Mouse (Mus musculus) testis, postnatal 14 days (tissue): Measurements from ENCODE around the gene Cx3cr1.
A peak's percentile ranks its signal among the peaks of the same experiment; 100 is the strongest.
"Not testable (repeated sequence)": the region's sequence is repeated elsewhere in the genome, so short reads cannot be mapped to it uniquely, and the experiment has no call there.

Experiments
- DNase-seq: peaks from one replicate; pipeline ENCODE4 v3.0.0; 2021; ENCODE audit warnings: low spot score

Cx3cr1 gene

DNA sequence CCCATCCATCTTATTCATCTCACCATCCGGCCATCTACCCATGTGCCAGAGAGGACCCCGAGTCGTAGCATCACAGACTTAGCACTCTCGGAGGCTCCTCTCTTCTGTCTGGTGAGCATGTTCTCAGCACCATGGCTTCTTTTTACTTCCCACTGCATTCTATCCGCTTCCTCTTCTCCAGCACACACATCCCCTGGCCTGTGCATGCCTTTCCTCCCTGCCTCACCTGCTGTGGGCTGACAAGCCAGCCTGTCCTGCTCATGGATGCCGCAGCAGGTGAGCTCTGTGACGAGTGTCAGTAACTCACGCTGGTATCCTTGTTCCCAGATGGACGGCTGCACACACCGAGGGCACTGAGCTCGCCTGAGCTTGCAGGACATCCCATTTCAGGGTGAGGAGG is at the start of gene Cx3cr1:
Cx3cr1 (minus strand) TSS at position 101 of the 400 bp plus-strand sequence.
- DNase-seq = no peak

DNA sequence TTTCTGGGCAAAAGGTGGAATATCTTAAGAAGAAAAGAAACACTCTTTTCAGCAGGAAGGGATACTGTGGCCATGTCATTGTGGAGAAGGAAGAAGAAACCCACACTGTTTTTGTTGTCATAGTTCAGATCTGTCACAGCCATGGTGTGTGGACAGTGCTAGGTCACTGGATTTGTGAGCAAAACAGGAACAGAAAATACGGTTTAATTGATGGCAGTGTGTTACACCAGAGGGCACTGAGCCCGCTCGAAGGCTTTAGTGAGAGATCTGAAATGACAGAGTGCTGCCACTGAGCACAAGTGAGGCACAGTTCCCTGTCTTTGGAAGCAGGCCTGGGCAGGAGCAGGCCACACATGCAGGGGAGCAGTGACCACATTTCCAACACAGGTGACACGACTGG is 48.5 kb upstream of the Cx3cr1 start:
- DNase-seq = no peak

DNA sequence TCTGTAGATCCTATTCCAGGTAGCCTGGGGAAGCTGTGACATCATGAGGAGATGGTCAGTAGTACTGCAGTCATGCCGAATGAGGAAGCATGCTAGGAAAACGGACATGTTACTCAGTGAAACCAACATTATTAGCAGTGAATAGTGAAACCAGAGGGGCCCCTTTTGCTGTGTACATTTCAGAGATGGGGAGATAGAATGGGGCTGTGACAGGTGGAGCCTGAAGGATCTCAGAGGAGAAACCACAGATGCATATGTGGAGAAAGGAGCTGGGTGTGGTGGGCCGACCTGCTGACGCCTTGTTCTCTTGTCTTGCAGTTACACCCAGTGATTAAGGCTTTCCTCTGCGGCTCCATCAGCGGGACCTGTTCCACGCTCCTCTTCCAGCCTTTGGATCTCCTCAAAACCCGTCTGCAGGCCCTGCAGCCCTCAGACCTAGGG is 46.5 kb upstream of the Cx3cr1 start:
- no peak for DNase-seq

GRCm38 (mm10) chr9:120115580-120115979 is 45.9 kb upstream of the Cx3cr1 start:
- DNase-seq = no peak

GRCm38 (mm10) chr9:120114789-120115151 is 45.1 kb upstream of the Cx3cr1 start:
- DNase-seq = no peak

DNA sequence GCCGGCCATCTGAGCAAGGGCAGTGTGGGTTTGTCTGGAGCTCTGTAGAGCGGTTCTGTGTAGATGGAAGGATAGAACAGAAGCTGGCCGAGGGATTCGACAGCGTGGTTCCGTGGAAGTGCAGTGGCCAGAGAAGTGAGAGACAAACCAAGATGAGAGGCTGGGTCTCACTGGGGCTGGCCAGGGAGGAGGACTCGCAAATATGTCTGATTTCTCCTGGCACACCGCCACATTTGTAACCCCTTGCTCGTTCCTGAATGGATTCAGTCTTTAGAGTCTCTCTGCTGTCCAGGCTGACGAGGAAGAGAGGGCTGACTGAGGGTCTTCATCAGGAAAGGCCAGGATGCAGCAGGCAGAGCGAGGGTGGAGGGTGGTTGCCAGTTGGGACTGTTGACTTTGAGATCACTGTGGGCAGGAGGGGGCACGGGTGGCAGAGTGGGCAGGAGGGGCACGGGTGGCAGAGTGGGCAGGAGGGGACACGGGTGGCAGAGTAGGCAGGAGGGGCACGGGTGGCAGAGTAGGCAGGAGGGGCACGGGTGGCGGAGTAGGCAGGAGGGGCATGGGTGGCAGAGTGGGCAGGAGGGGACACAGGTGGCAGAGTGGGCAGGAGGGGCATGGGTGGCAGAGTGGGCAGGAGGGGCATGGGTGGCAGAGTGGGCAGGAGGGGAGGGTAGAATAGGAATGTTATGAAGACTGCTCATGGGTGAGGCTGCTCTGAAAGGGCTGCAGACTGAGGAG is 44.5 kb upstream of the Cx3cr1 start:
- no peak for DNase-seq

DNA sequence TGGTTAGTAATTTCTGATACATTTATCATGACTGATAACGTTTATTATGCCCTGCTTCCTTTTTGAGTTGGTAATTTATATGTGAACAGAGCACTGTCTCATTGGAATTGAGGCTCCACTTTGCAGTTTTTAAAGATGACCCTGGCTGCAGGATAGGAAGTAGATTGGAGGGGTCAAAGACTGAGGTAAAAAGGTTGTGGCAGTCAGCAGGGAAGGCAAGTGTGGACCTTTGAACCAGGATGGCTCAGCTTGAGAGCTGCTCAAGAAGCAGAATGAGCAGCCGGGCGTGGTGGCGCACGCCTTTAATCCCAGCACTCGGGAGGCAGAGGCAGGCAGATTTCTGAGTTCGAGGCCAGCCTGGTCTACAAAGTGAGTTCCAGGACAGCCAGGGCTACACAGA is 43.8 kb upstream of the Cx3cr1 start:
- no peak for DNase-seq

DNA sequence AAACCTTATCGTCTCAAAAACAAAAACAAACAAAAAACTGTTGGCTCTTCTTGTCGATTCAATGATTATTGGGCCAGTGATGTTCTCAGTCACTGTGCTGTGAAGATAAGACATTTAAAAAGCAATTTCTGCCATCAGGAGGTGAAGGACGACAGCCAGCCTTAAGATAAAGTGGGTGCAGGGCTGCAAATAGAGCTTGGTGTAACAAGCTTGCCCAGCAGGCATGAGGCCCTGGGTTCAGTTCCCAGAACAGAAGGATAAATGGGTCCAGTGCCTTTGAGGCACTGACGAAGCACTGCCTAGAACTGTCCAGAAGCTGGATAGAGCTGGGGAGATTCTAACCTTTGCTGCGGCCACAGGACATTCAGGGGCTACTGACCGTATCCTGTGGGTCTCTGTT is 42.8 kb upstream of the Cx3cr1 start:
- DNase-seq = no peak

- no peak for DNase-seq
Measured at GRCm38 (mm10) chr9:120111156-120111945, 41.7 kb upstream of the Cx3cr1 start.

GRCm38 (mm10) chr9:120110211-120111018 is 40.7 kb upstream of the Cx3cr1 start, which contains the start of gene Slc25a38:
Slc25a38 (plus strand) TSS chr9:120110374.
- DNase-seq = peak; percentile 95

DNA sequence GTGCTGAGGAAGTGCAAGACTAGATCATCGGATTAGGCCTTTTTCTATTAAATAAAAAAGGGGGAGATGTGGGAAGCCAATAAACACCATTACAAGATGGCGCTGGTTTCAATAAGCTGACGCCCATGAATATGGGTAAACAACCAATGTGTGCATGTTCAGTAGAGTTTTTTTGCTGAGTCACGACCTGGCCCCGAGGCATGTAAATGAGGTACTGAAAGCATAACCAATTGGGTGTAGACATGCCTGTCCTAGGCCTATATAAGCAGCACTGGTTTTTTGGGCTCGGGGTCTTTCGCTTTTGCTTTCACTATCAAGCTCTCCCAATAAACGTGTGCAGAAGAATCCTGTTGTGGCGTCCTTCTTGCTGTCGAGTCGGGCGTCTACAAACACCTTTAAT is 39.3 kb upstream of the Cx3cr1 start:
- DNase-seq = not testable (repeated sequence)

DNA sequence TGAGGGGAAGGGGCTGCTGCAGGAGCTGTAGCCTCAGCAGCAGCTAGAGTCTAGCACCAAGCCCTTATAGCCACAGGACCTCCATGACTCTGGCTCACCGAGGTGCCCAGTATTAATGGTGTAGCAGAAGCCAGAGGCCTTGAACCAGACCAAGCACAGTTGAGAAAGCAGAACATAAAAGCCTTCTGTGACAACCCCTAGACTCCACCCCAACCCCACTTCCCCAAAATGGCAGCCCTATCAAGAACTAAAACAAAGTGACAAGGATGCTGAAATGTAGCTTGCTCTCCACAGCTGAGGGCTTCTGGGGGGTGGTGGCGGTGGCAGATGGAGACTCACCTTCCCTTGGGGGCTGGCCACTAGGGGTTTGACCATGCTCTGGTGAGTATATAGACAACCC is 31.5 kb upstream of the Cx3cr1 start:
- DNase-seq = no peak

DNA sequence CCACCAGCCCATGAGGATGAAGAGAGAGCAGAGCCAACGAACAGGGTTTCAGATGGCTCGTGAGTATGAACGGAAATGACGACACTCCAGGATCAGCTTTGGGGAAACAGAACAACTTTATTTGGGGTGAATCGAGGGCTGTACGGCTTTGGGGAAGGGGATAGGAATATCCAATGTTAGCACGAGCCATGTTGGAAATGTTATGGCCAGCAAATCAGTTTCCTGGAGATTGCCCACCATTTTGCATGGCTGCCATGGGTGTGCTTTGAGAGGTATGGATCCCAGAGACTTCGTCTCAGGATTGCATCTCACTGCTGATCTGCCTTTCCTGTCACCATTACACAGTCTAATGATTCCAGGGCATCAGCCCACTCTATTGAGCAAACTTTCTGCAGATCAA is 29.6 kb upstream of the Cx3cr1 start:
- DNase-seq = no peak

DNA sequence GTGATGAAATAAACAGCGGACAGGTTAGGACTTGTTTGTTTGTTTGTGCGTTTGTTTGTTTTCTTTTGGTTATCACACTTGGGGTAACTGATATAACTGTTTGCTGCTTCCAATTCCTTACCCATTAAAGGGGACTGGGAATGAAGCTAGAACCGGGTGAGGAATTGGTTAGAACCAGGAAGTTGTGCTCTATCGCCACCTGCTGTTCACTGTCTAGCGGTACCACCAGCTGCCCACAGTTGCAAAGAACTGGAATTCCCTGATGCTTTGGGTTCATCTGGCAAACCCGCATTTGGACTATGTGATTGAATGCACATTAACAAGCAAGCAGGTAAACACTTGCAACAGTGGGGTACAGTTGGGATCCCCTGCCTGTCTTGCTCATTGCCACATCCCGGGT is 29.0 kb upstream of the Cx3cr1 start:
- peak; percentile 54 for DNase-seq

DNA sequence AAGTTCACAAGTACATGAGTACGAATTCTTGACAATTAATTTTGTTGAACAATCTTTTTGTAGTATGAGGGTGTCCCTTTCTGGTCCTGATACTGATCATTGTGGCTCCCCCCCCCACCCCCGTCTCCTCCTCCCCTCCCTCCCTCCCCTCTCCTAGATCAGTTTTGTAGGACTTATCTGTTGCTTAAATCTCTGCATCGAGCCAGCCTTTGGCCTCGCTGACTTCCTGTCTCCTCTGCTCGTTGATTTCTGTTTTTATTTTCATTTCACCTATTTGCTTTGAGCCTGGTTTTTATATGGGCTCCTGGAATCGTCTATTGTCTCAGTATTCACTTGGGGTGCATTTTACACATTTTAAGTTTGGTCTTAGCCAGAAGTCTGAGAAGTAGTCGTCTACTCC is 26.2 kb upstream of the Cx3cr1 start:
- DNase-seq = no peak

DNA sequence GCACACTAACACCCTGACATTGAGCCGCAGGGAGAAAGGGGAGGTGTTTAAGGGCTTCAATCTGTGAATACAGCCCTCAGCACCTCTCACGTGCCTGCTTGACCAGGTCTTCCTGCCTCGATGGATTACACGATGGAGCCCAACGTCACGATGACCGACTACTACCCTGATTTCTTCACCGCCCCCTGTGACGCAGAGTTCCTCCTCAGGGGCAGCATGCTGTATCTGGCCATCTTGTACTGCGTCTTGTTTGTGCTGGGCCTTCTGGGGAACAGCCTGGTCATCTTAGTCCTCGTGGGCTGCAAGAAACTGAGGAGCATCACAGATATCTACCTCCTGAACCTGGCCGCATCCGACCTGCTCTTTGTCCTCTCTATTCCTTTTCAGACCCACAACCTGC is 24.0 kb upstream of the Cx3cr1 start:
- no peak for DNase-seq

- no peak for DNase-seq
Measured at GRCm38 (mm10) chr9:120091696-120092238, 22.1 kb upstream of the Cx3cr1 start, which contains the start of gene Ccr8. Ccr8 (plus strand) TSS chr9:120092114.

- DNase-seq = no peak
Measured at GRCm38 (mm10) chr9:120091086-120091485, 21.4 kb upstream of the Cx3cr1 start.

DNA sequence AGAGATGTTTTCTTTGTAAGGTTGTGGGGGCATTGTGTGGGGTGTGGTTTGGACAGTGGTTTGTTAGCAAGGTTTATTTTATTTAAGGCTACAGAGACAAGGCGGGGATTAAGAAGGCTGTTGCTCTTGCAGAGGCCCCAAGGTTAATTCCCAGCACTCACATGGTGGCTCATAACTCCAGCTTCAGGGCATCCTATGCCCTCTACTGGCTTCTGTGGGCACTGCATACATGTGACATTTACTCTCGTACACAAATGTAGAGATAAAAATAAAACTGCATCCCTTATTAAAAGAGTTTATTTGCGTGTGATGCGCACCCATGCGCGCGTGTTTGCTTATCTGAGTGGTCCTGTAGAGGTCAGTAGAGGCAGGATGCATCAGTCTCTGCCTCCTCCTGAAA is 19.4 kb upstream of the Cx3cr1 start:
- no peak for DNase-seq

- no peak for DNase-seq
Measured at GRCm38 (mm10) chr9:120084406-120084805, 14.7 kb upstream of the Cx3cr1 start.

DNA sequence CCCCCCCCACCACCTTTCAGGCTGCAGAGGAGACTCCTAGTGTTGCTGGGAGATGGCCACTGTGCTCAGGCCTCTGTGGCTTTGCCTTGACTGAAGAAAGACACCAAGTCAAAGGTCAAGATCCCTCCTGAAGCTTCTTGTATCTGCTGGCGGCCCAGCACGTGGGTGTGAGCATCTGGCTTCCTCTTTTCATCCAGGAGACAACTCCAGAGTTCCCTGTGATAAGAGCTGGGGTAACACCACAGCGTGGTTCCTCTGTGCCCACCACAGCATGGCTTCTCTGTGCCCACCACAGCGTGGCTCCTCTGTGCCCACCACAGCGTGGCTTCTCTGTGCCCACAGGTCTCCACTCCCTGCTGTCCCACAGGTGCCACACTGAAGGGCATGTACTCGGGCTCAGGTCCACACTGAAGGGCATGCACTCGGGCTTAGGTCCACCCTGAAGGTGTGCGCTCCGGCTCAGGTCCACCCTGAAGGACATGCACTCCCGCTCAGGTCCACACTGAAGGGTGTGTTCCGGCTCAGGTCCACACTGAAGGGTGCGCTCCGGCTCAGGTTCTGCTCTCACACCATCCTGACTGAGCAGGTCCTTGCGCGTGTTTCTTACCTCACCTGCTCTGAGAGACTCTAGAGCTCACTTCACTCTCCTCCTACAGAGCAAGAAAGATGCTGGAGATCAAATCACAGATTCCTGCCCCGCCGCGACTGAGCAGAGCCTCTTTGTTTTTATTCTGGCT is 13.6 kb upstream of the Cx3cr1 start:
- DNase-seq = no peak

DNA sequence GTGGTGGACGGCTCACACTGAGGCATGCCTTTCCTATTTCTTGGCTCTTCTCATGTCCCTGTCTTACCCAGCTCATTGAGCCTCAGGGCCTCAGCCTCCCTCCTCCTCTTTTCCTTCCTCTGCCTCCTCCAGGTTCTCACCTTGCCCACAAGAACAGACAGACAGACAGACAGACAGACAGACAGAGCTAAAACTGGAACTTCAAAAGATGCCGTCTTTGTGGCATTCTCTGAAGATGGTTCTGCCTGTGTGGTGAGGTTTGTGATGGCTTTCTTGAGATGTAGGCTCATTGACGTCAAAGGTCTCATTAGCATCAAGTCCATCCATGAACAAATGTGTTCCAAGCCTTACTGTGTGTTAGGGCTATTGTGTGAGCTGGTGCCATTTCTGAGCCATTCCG is 13.0 kb upstream of the Cx3cr1 start:
- DNase-seq = no peak
